Mouse (Mus musculus): ENCODE results near the gene Itpr2.

The Itpr2 gene

DNA sequence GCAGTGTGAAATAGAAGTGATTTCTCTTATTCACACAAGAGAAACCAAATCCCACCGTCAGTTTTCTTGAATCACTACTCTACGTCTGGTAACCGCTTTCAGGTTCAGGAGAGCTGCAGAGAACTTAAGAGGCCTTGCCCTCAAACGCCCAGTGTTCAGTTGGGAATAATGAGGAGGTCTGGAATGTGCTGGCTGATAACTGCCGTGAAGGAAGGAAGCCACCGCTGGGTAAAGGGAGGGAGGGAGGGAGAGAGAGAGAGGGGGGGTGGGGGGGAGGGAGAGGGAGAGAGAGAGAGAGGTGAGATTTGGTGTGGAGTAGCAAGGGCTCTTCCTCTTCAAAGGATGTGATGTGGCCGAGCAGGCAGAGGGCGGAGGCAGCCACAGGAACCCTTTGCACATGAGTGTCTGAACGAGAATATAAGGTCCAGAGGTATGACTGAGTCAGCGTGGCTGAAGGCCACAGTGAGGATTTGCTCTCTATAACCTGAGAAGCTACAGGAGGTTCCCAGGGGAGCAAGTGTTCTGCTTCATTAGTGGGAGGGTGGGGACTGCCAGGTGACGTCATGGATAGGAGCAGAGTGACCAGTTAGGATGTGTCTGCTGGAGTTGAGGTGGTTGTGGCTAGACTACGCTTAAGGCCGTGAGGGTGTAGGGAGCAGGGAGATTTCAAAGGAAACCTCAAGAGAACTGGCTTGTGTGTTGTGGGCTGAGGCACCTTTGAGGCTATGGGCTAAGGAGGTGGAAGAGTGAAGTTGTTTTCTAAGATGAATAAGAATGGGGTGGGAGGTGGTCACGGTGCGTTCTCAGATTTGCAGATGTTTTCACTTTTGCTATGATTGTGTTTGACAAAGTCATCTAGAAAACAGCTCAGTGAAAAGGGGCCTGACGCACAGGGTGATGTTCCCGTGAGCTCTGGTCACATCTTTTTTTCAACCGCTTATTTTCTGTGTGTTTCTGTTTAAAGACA, 421.2 kb downstream of the Itpr2 start:
- DNase-seq: no peak

DNA sequence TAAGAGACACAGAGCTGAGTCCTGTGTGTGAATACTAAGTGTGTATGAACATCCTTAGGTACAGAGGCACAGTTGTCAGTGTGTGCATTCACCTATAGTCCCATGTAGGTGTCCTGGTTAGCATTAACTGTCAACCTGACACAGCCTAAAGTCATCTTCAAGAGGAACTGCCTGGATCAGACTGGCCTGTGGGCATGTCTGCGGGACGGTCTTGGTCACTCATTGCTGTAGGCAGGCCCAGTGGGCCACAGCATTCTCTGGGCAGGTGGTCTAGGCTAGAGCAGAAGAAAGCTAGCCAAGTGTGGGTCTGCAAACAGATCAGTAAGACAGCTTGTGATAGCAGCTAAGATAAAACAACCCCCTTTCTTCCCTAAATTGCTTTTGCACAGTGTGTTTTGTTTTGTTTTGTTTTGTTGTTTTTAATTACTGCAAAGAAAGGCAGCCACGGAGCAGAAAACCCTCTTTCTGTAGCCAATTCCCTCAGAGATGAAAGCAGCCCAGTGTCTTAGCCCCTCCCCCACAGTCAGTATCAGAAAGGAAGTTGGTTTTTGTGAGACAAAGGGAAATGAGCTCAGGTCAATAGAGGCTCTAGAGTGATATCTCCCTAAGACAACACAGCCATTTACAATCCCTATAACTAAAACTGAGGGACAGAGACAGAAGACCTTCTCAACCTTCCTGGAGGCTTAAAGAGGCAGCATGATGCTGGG, 422.1 kb downstream of the Itpr2 start:
- DNase-seq: no peak

DNA sequence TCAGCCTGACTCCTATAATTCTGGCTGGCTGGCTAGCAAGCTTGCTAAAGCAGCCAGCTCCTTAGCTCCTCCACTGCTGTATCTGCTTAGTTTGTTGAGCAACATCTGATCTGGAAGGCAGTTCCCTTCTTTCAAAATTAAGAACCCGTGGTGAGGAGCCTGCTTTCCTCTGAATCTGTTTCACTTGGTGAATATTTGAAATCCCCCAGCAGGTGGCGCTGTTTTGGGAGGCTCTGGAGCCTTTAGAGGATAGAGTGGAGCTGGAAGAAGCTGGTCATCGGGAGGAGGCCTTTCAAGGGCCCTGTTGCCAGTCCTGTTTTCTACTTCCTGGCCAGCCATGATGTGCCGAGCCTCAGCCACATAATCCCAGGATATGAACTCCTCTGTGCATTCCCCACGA, 422.8 kb downstream of the Itpr2 start:
- DNase-seq: peak; percentile 52

DNA sequence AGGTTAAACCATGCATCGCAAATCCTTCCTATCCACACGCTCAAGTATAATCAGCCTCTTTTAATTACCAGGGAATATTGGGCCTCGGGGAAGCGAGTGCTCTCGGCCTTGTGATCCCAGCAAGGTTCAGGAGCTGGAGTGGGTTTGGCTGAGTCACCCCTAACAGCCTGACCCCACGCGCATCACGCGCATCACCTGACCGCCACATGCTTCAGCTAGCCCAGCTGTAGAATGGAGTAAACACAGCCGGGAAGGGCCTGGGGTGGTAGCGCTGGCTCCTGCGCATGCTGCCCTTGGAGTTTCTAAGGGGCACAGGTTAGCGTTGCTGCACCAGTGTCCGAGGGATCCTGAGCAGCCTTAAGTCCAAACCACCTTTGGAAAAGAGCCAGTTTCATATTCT, 423.9 kb downstream of the Itpr2 start:
- DNase-seq: no peak

DNA sequence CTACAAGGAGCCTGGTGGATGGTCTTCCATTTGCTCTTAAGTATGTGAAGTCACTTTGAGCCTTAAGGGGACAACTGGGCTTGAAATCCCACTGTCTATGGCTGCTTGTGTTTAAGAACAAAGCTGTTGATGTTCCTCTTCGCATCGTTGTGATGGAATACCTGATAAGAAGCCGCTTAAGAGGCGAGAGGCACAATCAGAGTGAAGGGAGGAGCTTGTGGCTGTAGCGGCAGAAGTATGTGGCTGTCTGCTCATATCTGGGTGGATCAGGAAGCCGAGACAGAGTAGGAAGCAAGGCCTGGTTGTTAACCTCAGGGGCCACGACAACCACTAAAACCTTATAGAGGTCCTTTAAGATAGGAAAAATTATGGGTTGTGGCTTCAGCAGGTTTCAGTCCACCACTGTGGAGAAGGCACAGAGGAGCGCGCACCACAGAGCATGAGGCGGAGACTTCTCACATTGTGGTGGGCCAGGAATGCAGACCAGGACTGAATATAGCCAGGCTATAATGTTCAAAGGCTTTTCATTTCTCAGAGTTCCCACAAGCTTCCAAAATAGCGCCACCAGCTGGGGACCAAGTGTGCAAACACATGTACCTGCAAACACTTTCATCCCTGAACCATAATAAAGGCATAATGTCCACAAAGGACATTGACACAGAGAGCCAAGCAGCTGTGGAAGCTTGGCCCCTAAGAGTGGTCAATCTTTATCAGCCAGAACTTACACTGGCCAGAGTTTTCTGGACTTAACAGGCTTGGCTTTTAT, 424.7 kb downstream of the Itpr2 start:
- no peak for DNase-seq

DNA sequence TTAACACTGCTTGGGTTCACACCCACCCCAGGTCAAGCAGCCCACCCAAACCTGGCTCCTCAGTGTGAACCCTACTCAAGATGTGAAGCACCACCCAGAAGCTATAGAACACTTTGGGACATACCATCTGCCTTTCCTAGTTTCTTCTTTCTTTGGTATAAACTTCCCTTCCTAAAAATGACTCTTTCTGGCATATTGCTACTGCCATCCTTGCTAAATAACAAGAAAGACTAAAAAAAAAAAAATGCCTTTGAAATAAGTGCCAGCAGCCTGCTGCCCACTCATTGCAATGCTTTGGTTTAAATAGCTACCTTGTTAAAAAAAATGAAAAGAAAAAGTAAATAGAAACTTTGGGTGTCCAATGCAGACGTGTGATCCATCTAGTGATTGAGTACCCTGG, 429.2 kb downstream of the Itpr2 start:
- no peak for DNase-seq

DNA sequence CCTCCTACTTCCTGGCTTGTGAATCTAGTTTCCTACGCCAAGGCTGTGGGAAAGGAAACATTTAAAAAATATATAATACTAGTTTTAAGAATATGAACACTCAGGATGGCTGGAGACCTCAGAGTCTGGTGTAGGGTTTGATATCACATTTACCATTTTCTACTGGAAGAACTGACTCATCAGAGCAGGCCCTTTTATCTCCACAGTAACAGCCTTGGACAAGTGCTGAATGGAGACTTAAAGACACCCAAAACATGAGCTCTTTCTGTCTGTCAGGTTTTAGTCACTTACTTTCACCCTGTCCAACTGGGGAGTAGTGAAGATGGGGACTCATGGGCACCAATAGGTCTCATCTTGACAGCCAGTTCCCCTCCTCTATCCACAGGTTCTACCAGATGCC, 430.1 kb downstream of the Itpr2 start:
- no peak for DNase-seq

All from kidney, adult 18-20 months (tissue).